Mouse (Mus musculus) lung, embryonic 16.5 days (tissue): ENCODE data around the gene 9930104L06Rik. TPM values are rescaled to one million over a fixed set of nuclear protein-coding genes. Genes with fewer than 3 reads are reported as not detected.
"Not testable (repeated sequence)": the region's sequence is repeated elsewhere in the genome, so short reads cannot be mapped to it uniquely, and the experiment has no call there.

Experiments
- ATAC-seq: fragments of 200-750 bp; cut with Nextera tagmentation; 2 replicates; pipeline ENCODE4 v1.8.0; 2017; ENCODE audit warnings: low read depth, mild to moderate bottlenecking, moderate library complexity
- H3K27ac ChIP-seq: fragments of 300-500 bp; sonication (generic); 2 replicates; pipeline ENCODE4 v1.5.1; 2014; ENCODE audit warnings: mild to moderate bottlenecking, control low read depth, low read length
- H3K27me3 ChIP-seq: fragments of 300-500 bp; sonication (generic); 2 replicates; pipeline ENCODE4 v1.6.1; 2014; ENCODE audit warnings: low read depth, low read length, mixed read lengths; ENCODE audit not compliant: control insufficient read depth, insufficient read depth
- H3K36me3 ChIP-seq: fragments of 300-500 bp; sonication (generic); 2 replicates; pipeline ENCODE4 v1.6.1; 2014; ENCODE audit warnings: low read length; ENCODE audit not compliant: control insufficient read depth, insufficient read depth
- H3K4me1 ChIP-seq: fragments of 300-500 bp; sonication (generic); replicated peaks from 2 replicates; pipeline ENCODE4 v1.6.1; 2014; ENCODE audit warnings: low read length, mixed read lengths; ENCODE audit not compliant: control insufficient read depth, insufficient read depth
- H3K4me2 ChIP-seq: fragments of 300-500 bp; sonication (generic); 2 replicates; pipeline ENCODE4 v1.6.1; 2014; ENCODE audit warnings: low read depth, low read length, control low read depth
- H3K4me3 ChIP-seq: fragments of 300-500 bp; sonication (generic); 2 replicates; pipeline ENCODE4 v1.5.1; 2014; ENCODE audit warnings: mild to moderate bottlenecking, low read length, control low read depth
- H3K9ac ChIP-seq: fragments of 300-500 bp; sonication (generic); 2 replicates; pipeline ENCODE4 v1.6.1; 2014; ENCODE audit warnings: low read length, control low read depth
- H3K9me3 ChIP-seq: fragments of 300-500 bp; sonication (generic); 2 replicates; pipeline ENCODE4 v1.6.1; 2016; ENCODE audit warnings: low read length; ENCODE audit not compliant: control insufficient read depth
- WGBS: fragments of 180-500 bp; shearing (Covaris S2); extraction: QIAGEN DNeasy Blood & Tissue Kit; methylation state at CpG from one replicate; pipeline ENCODE4 v1.1.7; 2014; 5-methylcytosine and 5-hydroxymethylcytosine counted together
- polyA plus RNA-seq: library from polyadenylated mRNA; unstranded; fragments of >200 nt; fragmentation: Nextera tagmentation; extraction: Ambion mirVana; gene quantifications from 2 replicates; pipeline ENCODE4 v1.2.1, GENCODE M21; 2015

The 9930104L06Rik gene
- polyA plus RNA-seq, 1 experiment from 2014 or later = 11.1 TPM

DNA sequence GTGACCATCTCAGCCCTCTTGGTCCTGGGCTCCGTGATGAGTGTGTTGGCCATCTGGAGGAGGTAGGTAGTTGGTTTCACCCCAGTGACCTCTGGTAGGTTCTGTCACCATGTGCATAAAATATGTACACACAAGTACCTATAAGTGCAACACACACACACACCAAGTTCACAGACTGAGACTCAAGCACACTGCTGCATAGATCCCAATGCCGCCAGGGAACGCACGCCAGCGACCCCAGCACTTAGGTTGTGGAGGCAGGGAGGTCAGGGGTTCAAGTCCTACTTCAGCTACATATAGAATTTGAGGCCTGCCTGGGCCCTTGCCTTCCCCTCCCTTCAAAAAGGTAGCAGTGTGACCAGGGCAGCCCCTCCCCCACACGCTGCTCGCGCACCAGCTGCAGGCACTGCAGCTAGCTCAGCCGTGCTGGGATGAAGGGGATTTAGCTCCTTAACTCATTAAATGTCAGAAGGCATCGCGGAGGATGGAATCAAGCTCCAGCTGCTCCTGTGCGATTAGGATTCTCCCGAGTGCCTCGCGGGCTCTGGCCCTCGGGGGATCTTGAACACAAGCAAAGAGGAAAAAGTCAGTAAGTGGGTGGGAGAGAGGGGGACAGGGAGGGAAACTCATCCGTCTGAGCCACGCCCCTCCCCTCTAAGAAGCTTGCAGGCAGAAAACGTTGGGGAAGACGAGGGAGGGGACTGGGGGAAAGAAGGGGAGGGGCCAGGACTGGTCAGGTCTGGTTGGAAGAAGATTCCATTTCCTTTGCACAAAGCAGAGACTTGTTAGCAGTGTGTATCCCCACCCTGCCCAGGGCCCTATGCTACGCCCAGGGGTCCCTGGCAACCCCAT lies 30.7 kb upstream of the 9930104L06Rik start:
- ATAC-seq = no peak
- Histone ChIP-seq H3K4me3 (no peak overlapping the region), H3K36me3 (no peaks in the 10 kb centered on the region), H3K27me3 (no peaks in the 10 kb centered on the region), H3K27ac (no peak overlapping the region), H3K9me3 (no peaks in the 10 kb centered on the region), H3K9ac (no peak overlapping the region), H3K4me1 (peaks cover 4% of the 10 kb centered on the region; the same call in 1 of the 2 replicates), H3K4me2 (peak overlapping the region; percentile 25)
- 8% methylated on average over 21 of the region's 21 CpGs for WGBS

DNA sequence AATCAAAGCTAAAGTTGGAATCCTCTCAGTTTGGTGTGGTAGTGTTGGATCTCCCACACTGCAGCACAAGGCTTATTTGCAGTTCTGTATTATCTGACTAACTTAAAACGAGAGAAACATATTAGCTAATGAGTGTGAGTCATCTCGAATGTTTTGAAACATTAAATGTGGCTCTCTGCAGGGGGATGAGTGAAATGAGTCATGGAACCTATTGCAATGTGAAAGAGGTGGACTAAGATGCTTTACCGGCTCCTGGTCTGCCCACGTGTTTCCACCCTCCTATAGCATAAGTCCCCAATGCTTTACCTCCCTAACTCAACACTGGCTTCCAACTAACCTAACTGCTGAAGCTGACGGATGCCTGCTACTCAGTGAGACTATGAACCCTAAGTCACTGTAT lies 8.7 kb upstream of the 9930104L06Rik start:
- Histone ChIP-seq H3K4me3 (no peak overlapping the region), H3K27me3 (no peaks in the 10 kb centered on the region), H3K9me3 (no peaks in the 10 kb centered on the region), H3K4me1 (no peaks in the 10 kb centered on the region), H3K27ac (no peak overlapping the region), H3K36me3 (peaks cover 55% of the 10 kb centered on the region), H3K4me2 (no peak overlapping the region), H3K9ac (no peak overlapping the region)
- ATAC-seq = no peak
- WGBS = 85% methylated on average over 5 of the region's 5 CpGs

DNA sequence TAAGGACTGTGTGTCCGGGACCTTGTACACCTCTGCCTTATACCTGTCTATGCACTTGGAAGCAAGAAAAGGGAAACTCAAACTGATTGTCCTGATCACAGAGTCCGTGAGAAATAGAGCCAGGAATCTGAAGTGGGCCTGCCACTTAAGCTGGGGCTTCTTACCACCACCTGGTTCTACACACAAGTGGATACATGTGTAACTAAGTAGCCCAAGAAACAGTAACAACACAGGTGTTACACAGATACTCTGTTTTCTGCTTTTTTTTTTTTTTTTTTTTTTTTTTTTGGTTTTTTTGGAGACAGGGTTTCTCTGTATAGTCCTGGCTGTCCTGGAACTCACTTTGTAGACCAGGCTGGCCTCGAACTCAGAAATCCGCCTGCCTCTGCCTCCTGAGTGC lies 2.4 kb downstream of the 9930104L06Rik start, which contains the start of gene Cdca8:
Gene Cdca8, minus strand, starts transcription at position 101 of the 400 bp plus-strand sequence.
- not testable (repeated sequence) for H3K9me3 ChIP-seq, H3K36me3 ChIP-seq, H3K9ac ChIP-seq, H3K4me3 ChIP-seq, H3K27me3 ChIP-seq, H3K27ac ChIP-seq, ATAC-seq, H3K4me2 ChIP-seq
- 89% methylated on average over 4 of the region's 4 CpGs for WGBS
- peaks cover 11% of the 10 kb centered on the region for H3K4me1 ChIP-seq

DNA sequence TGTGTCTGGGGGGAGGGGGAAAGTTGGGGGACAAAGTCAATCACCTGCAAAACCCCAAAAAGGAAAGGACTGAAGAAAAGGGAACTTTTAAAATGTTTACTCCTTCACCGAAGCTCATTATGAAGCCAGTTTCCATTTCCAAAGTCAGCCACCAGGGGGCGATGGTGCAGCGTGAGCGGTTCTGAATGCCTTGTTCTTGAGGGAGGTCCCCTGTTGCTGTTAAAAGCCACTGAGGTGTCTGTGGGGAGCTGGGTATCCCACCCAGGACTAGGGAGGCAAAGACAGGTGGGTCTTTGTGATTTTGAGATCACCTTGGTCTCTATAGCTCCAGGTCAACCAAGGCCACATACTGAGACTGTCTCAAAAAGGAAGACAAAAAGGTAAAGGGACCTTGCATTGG lies 6.2 kb downstream of the 9930104L06Rik start:
- 2% methylated on average over 4 of the region's 4 CpGs for WGBS
- Histone ChIP-seq H3K27me3 (no peaks in the 10 kb centered on the region), H3K4me2 (no peak overlapping the region), H3K4me3 (no peak overlapping the region), H3K4me1 (no peaks in the 10 kb centered on the region), H3K36me3 (peaks cover 6% of the 10 kb centered on the region), H3K27ac (no peak overlapping the region), H3K9ac (no peak overlapping the region), H3K9me3 (no peaks in the 10 kb centered on the region)
- peak; percentile 40; the same call in 1 of the 2 replicates for ATAC-seq

GRCm38 (mm10) chr4:124943781-124944180 lies 6.9 kb downstream of the 9930104L06Rik start:
- Histone ChIP-seq H3K4me3 (no peak overlapping the region), H3K4me1 (no peaks in the 10 kb centered on the region), H3K27me3 (no peaks in the 10 kb centered on the region), H3K9ac (no peak overlapping the region), H3K36me3 (peaks cover 6% of the 10 kb centered on the region), H3K27ac (no peak overlapping the region), H3K4me2 (no peak overlapping the region), H3K9me3 (no peaks in the 10 kb centered on the region)
- no peak for ATAC-seq
- 77% methylated on average over 5 of the region's 5 CpGs for WGBS

GRCm38 (mm10) chr4:124944961-124945360 lies 8.1 kb downstream of the 9930104L06Rik start:
- Histone ChIP-seq H3K36me3 (peaks cover 2% of the 10 kb centered on the region; the same call in 1 of the 2 replicates), H3K9me3 (no peaks in the 10 kb centered on the region), H3K27me3 (no peaks in the 10 kb centered on the region), H3K9ac (no peak overlapping the region), H3K4me1 (no peaks in the 10 kb centered on the region; the same call in 1 of the 2 replicates), H3K27ac (no peak overlapping the region), H3K4me2 (no peak overlapping the region), H3K4me3 (no peak overlapping the region)
- 60% methylated on average over 2 of the region's 2 CpGs for WGBS
- no peak for ATAC-seq

DNA sequence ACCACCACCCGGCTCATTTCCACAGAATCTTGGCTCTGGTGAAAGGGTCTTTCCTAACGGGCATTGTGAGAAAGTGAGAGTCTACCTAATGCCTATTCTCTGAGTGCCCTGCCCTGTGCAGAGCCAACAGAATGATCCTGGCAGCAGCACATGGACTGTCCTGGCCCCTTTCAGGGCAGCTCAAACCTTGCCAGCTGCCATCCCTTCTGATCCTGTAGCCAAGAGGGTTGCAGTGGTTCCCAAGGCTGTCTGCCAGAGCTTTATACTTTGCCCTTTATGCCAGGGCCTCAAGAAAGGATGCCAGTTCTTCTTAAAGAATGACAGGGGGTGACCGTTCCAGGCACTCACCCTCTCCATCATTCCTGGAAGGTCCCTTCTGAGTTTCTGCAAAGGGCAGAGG lies 12.6 kb downstream of the 9930104L06Rik start:
- H3K4me1 ChIP-seq = peaks cover 13% of the 10 kb centered on the region
- no peaks in the 10 kb centered on the region for H3K9me3 ChIP-seq
- H3K4me2 ChIP-seq = no peak overlapping the region
- no peak for ATAC-seq
- 73% methylated on average over 3 of the region's 3 CpGs for WGBS
- no peak overlapping the region for H3K27ac ChIP-seq
- H3K36me3 ChIP-seq = no peaks in the 10 kb centered on the region
- no peak overlapping the region for H3K9ac ChIP-seq
- no peaks in the 10 kb centered on the region for H3K27me3 ChIP-seq
- no peak overlapping the region for H3K4me3 ChIP-seq

DNA sequence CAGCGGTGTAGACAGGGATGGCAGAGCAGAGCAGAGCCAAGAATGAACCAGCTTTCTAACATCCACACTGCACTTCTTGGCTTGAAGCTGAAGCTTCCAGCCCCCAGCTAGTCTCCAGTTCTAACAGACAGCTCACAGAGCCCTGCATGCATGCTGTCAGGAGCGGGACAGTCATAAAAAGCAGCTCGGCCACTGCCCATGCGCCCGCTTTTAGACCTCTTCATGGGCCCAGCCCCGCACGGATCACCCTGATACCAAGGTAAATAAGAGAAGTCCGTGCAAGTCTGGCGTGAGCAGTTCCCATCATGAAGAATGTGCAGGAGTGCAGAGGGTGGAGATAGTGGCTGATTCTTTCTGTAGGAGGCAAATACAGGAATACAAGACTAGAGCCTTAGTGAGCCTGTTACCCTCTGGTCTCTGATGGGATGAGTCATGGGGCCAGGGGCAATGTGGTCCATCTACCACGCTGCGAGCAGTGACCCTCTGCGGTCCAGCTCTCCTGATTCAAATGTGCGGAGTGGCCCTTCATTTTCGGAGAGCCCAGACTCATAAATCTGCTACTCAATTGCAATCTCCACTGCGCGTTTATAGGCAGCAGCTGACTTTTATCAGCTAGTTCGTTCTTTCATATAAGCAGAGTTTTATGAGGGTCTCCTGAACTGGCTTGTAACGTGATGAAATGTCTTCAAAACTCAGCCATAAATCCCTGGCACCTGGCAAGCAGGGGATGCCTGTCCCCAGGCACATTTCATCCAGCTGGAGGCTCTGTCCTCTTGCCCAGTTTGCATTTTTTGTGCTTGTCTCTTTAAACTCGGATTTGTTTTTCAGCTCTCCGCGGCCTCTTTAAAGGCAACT lies 13.6 kb downstream of the 9930104L06Rik start:
- no peak overlapping the region for H3K4me2 ChIP-seq
- no peak overlapping the region for H3K4me3 ChIP-seq
- peaks cover 13% of the 10 kb centered on the region for H3K4me1 ChIP-seq
- peak overlapping the region; percentile 11; the same call in 1 of the 2 replicates for H3K27ac ChIP-seq
- no peak overlapping the region for H3K9ac ChIP-seq
- no peaks in the 10 kb centered on the region for H3K27me3 ChIP-seq
- WGBS = 53% methylated on average over 21 of the region's 21 CpGs
- H3K36me3 ChIP-seq = no peaks in the 10 kb centered on the region
- ATAC-seq = peak; percentile 82
- H3K9me3 ChIP-seq = no peaks in the 10 kb centered on the region

DNA sequence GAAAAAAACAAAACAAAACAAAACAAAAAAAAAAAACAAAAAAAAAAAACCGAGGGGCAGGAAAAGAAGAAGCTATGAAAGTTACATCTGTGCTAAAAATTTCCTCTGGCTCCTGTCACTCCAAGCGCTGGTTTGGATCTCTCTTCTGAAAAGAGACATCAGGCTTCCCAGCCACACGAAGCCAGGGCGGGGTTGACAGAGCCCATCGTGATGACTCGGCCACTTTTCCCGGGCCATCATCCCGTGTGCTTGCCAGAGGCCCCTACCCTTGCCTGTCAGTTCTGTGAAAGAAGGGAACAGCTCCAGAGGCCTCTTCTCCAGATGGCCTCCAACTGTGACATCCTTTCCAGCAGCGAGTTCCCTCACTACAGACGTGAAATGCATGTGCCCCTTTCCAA lies 14.2 kb downstream of the 9930104L06Rik start:
- Histone ChIP-seq H3K9ac (no peak overlapping the region), H3K4me2 (no peak overlapping the region), H3K36me3 (no peaks in the 10 kb centered on the region), H3K27me3 (no peaks in the 10 kb centered on the region), H3K27ac (peak overlapping the region; percentile 53), H3K4me3 (no peak overlapping the region), H3K9me3 (no peaks in the 10 kb centered on the region), H3K4me1 (peaks cover 13% of the 10 kb centered on the region)
- ATAC-seq = peak; percentile 77
- 39% methylated on average over 10 of the region's 10 CpGs for WGBS
